Mouse (Mus musculus) intestine, postnatal 0 days (tissue): Measurements from ENCODE around the gene Pycr2. TPM values are rescaled to one million over a fixed set of nuclear protein-coding genes. Genes with fewer than 3 reads are reported as not detected.

Source experiments
- ATAC-seq: fragments of 200-750 bp; cut with Nextera tagmentation; 2 replicates; pipeline ENCODE4 v1.8.0; 2017; ENCODE audit warnings: mild to moderate bottlenecking, moderate TSS enrichment, moderate library complexity
- H3K27ac ChIP-seq: fragments of 300-500 bp; sonication (generic); 2 replicates; pipeline ENCODE4 v1.5.1; 2014; ENCODE audit warnings: mild to moderate bottlenecking, low read depth, low read length, moderate library complexity
- H3K27me3 ChIP-seq: fragments of 300-500 bp; sonication (generic); replicated peaks from 2 replicates; pipeline ENCODE4 v1.6.1; 2014; ENCODE audit warnings: low read length, mixed read lengths; ENCODE audit not compliant: control insufficient read depth, insufficient read depth
- H3K36me3 ChIP-seq: fragments of 300-500 bp; sonication (generic); 2 replicates; pipeline ENCODE4 v1.6.1; 2014; ENCODE audit warnings: mild to moderate bottlenecking, moderate library complexity; ENCODE audit not compliant: control insufficient read depth, insufficient read depth
- H3K4me1 ChIP-seq: fragments of 300-500 bp; sonication (generic); replicated peaks from 2 replicates; pipeline ENCODE4 v1.6.1; 2014; ENCODE audit warnings: antibody characterized with exemption, low read length, mixed read lengths; ENCODE audit not compliant: control insufficient read depth, insufficient read depth
- H3K4me2 ChIP-seq: fragments of 300-500 bp; sonication (generic); replicated peaks from 2 replicates; pipeline ENCODE4 v1.6.1; 2014; ENCODE audit warnings: low read depth, mild to moderate bottlenecking, moderate library complexity
- H3K4me3 ChIP-seq: fragments of 300-500 bp; sonication (generic); 2 replicates; pipeline ENCODE4 v1.5.1; 2014; ENCODE audit warnings: low read depth, low read length
- H3K9ac ChIP-seq: fragments of 300-500 bp; sonication (generic); 2 replicates; pipeline ENCODE4 v1.6.1; 2014; ENCODE audit warnings: mild to moderate bottlenecking, low read depth, low read length
- H3K9me3 ChIP-seq: fragments of 300-500 bp; sonication (generic); 2 replicates; pipeline ENCODE4 v1.6.1; 2016; ENCODE audit warnings: mixed run types; ENCODE audit not compliant: control insufficient read depth
- CTCF ChIP-seq: sonication (generic); IDR thresholded peaks from 2 replicates; pipeline ENCODE4 v1.5.1; 2016; ENCODE audit warnings: low read depth, mild to moderate bottlenecking, control low read depth, antibody characterized with exemption, moderate library complexity
- WGBS: fragments of 180-500 bp; shearing (Covaris S2); extraction: QIAGEN DNeasy Blood & Tissue Kit; methylation state at CpG from one replicate; pipeline ENCODE4 v1.1.7; 2014; 5-methylcytosine and 5-hydroxymethylcytosine counted together
- polyA plus RNA-seq: library from polyadenylated mRNA; unstranded; fragments of >200 nt; fragmentation: Nextera tagmentation; extraction: Ambion mirVana; gene quantifications from 2 replicates; pipeline ENCODE4 v1.2.1, GENCODE M21; 2015

Gene Pycr2
- polyA plus RNA-seq, result 24.5 and 26.3 TPM in 2 replicates

- ATAC-seq, result peak; percentile 97
- H3K4me1 ChIP-seq, result no peaks in the 10 kb centered on the region; the same call in 1 of the 2 replicates
- peak within 1 kb of the TSS; percentile 64 for H3K9ac ChIP-seq
- no peaks in the 10 kb centered on the region for H3K9me3 ChIP-seq
- TF ChIP-seq CTCF, result no peak
- peak within 1 kb of the TSS; percentile 97 for H3K4me2 ChIP-seq
- under 1% methylated on average over 52 of the region's 52 CpGs for WGBS
- peak within 1 kb of the TSS; percentile 66; the same call in 1 of the 2 replicates for H3K27ac ChIP-seq
- H3K27me3 ChIP-seq, result no peaks in the 10 kb centered on the region
- peaks cover 13% of the 10 kb centered on the region for H3K36me3 ChIP-seq
- peak within 1 kb of the TSS; percentile 64 for H3K4me3 ChIP-seq
Observed at GRCm38 (mm10) chr1:180904039-180904814, at the start of gene Pycr2. Gene Pycr2 (plus strand): TSS chr1:180904293.

GRCm38 (mm10) chr1:180858763-180859162, 45.3 kb upstream of the Pycr2 start:
- Histone ChIP-seq H3K9ac (no peak overlapping the region), H3K9me3 (no peaks in the 10 kb centered on the region), H3K4me1 (no peaks in the 10 kb centered on the region), H3K4me2 (no peak overlapping the region), H3K27me3 (no peaks in the 10 kb centered on the region), H3K27ac (no peak overlapping the region), H3K4me3 (no peak overlapping the region), H3K36me3 (peaks cover 70% of the 10 kb centered on the region)
- TF ChIP-seq CTCF, result no peak
- ATAC-seq, result no peak

GRCm38 (mm10) chr1:180860030-180860429, 44.1 kb upstream of the Pycr2 start:
- H3K27ac ChIP-seq, result no peak overlapping the region
- H3K9ac ChIP-seq, result no peak overlapping the region
- ATAC-seq, result no peak
- no peaks in the 10 kb centered on the region for H3K9me3 ChIP-seq
- TF ChIP-seq CTCF, result no peak
- H3K4me3 ChIP-seq, result no peak overlapping the region
- H3K27me3 ChIP-seq, result no peaks in the 10 kb centered on the region
- H3K4me2 ChIP-seq, result no peak overlapping the region
- H3K36me3 ChIP-seq, result peaks cover 78% of the 10 kb centered on the region
- WGBS, result 79% methylated on average over 6 of the region's 6 CpGs
- H3K4me1 ChIP-seq, result no peaks in the 10 kb centered on the region

DNA sequence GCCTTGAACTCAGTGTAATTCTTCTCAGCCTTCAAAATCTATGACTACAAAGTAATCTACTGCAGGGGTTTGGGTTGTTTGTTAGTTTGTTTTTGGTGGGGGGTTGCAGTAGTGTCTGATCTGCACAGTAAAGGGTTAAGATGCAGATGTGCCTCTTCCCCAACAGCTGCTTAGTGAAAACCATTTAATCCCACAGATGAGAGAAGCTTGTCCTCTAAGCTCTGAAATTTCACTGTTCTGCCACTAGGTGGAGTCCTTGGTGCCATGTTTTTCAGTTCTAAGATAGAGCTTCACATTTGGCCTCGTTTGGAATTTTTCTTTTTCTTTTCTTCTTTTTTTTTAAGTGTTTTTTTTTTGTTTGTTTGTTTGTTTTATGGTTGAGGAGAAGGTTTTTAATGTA, 40.5 kb upstream of the Pycr2 start:
- ATAC-seq, result no peak
- peak; percentile 81 for TF ChIP-seq CTCF

DNA sequence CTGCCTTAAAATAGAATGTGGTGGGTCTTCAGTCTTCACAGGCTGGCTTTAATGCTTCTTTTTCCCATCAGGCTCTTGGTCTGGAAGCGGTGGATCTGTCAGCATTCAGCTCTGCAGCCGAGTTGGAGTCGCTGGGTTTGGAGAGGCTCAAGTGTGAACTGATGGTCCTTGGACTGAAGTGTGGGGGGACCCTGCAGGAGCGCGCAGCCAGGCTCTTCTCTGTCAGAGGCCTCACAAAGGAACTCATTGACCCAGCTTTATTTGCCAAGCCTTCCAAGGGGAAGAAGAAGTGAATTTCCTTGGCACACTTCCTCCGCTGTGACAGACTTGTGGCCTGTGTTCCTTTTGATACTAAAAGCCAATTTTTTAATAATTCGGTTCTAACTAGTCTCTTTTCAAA, 38.1 kb upstream of the Pycr2 start:
- H3K9me3 ChIP-seq, result no peaks in the 10 kb centered on the region
- no peak overlapping the region for H3K27ac ChIP-seq
- H3K9ac ChIP-seq, result no peak overlapping the region
- WGBS, result 91% methylated on average over 7 of the region's 7 CpGs
- ATAC-seq, result no peak
- TF ChIP-seq CTCF, result no peak
- H3K4me3 ChIP-seq, result no peak overlapping the region
- no peaks in the 10 kb centered on the region for H3K4me1 ChIP-seq
- no peak overlapping the region for H3K4me2 ChIP-seq
- peaks cover 60% of the 10 kb centered on the region for H3K36me3 ChIP-seq
- H3K27me3 ChIP-seq, result no peaks in the 10 kb centered on the region

More for the DNA sequence above, 40.5 kb upstream of the Pycr2 start:
- Histone ChIP-seq H3K36me3 (peaks cover 76% of the 10 kb centered on the region), H3K4me1 (no peaks in the 10 kb centered on the region), H3K27ac (no peak overlapping the region), H3K4me3 (no peak overlapping the region), H3K4me2 (no peak overlapping the region), H3K27me3 (no peaks in the 10 kb centered on the region), H3K9ac (no peak overlapping the region), H3K9me3 (no peaks in the 10 kb centered on the region)
- 8% methylated on average over 1 of the region's 1 CpGs for WGBS

GRCm38 (mm10) chr1:180870122-180870650, 33.9 kb upstream of the Pycr2 start:
- ATAC-seq, result no peak
- Histone ChIP-seq H3K4me2 (no peak overlapping the region), H3K36me3 (peaks cover 28% of the 10 kb centered on the region), H3K4me3 (no peak overlapping the region), H3K9ac (no peak overlapping the region), H3K27me3 (no peaks in the 10 kb centered on the region), H3K9me3 (no peaks in the 10 kb centered on the region), H3K4me1 (no peaks in the 10 kb centered on the region), H3K27ac (no peak overlapping the region)
- TF ChIP-seq CTCF, result no peak
- 44% methylated on average over 13 of the region's 13 CpGs for WGBS
